Mouse (Mus musculus): ENCODE measurements around the gene Lrfn1. TPM values are rescaled to one million over a fixed set of nuclear protein-coding genes. Genes with fewer than 3 reads are reported as not detected.

The Lrfn1 gene
- total and polyA plus RNA-seq, 3 experiments, result 0.68 to 1.3 (median 0.73) TPM

GRCm38 (mm10) chr7:28466721-28467212, 15.0 kb downstream of the Lrfn1 start:
- Histone ChIP-seq H3K27me3 (ENCODE audit: control insufficient read depth, insufficient read depth, low read length) (peaks cover 15% of the 10 kb centered on the region), H3K4me1 (ENCODE audit: control insufficient read depth, insufficient read depth, low read length) (no peaks in the 10 kb centered on the region), H3K36me3 (ENCODE audit: control insufficient read depth, insufficient read depth, low read length) (no peaks in the 10 kb centered on the region), H3K9ac (ENCODE audit: low read depth, low read length) (no peak overlapping the region), H3K27ac (no peak overlapping the region), H3K4me3 (peak overlapping the region; percentile 46), H3K79me2 (replicated peaks; ENCODE audit: control insufficient read depth, insufficient read depth, low read length) (no peaks in the 10 kb centered on the region)
- no peak for DNase-seq
- WGBS, result 27% methylated on average over 40 of the region's 40 CpGs
- intact Hi-C loops (cut with DNase I), result no loop called here
- no peak for TF ChIP-seq POLR2A (IDR thresholded peaks at IDR 0.05; ENCODE audit: insufficient read depth, low read depth, low read length)

GRCm38 (mm10) chr7:28467213-28467751, 15.5 kb downstream of the Lrfn1 start:
- Histone ChIP-seq H3K79me2 (replicated peaks; ENCODE audit: control insufficient read depth, insufficient read depth, low read length) (no peaks in the 10 kb centered on the region), H3K4me1 (ENCODE audit: control insufficient read depth, insufficient read depth, low read length) (no peaks in the 10 kb centered on the region), H3K36me3 (ENCODE audit: control insufficient read depth, insufficient read depth, low read length) (no peaks in the 10 kb centered on the region), H3K27me3 (ENCODE audit: control insufficient read depth, insufficient read depth, low read length) (peaks cover 15% of the 10 kb centered on the region), H3K4me3 (peak overlapping the region; percentile 46), H3K27ac (no peak overlapping the region), H3K9ac (ENCODE audit: low read depth, low read length) (peak overlapping the region; percentile 35)
- DNase-seq, result peak; percentile 53 to 57
- WGBS, result 1% methylated on average over 61 of the region's 63 CpGs
- no peak for TF ChIP-seq EP300 (IDR thresholded peaks at IDR 0.05; ENCODE audit: insufficient read depth, low read depth, low read length)
- TF ChIP-seq CTCF (IDR thresholded peaks at IDR 0.05), result no peak
- TF ChIP-seq POLR2A (IDR thresholded peaks at IDR 0.05; ENCODE audit: insufficient read depth, low read depth, low read length), result no peak
- intact Hi-C loops (cut with DNase I), result no loop called here

GRCm38 (mm10) chr7:28476191-28476590, 24.4 kb downstream of the Lrfn1 start:
- Histone ChIP-seq H3K4me1 (ENCODE audit: control insufficient read depth, insufficient read depth, low read length) (no peaks in the 10 kb centered on the region), H3K27ac (no peak overlapping the region), H3K36me3 (ENCODE audit: control insufficient read depth, insufficient read depth, low read length) (no peaks in the 10 kb centered on the region), H3K27me3 (ENCODE audit: control insufficient read depth, insufficient read depth, low read length) (no peaks in the 10 kb centered on the region), H3K9ac (ENCODE audit: low read depth, low read length) (no peak overlapping the region), H3K4me3 (no peak overlapping the region), H3K79me2 (replicated peaks; ENCODE audit: control insufficient read depth, insufficient read depth, low read length) (no peaks in the 10 kb centered on the region)
- 91% methylated on average over 6 of the region's 6 CpGs for WGBS
- intact Hi-C loops (cut with DNase I), result no loop called here
- TF ChIP-seq CTCF (IDR thresholded peaks at IDR 0.05) (no peak), EP300 (IDR thresholded peaks at IDR 0.05; ENCODE audit: insufficient read depth, low read depth, low read length) (no peak), POLR2A (IDR thresholded peaks at IDR 0.05; ENCODE audit: insufficient read depth, low read depth, low read length) (no peak)
- no peak for DNase-seq

- no peak for DNase-seq
- whole genome bisulfite sequencing, result 86% methylated on average over 5 of the region's 5 CpGs
- H3K27me3 ChIP-seq (ENCODE audit: control insufficient read depth, insufficient read depth, low read length), result no peaks in the 10 kb centered on the region
These were observed 25.6 kb downstream of the Lrfn1 start for GRCm38 (mm10) chr7:28477363-28477762.

GRCm38 (mm10) chr7:28478854-28479253, 27.1 kb downstream of the Lrfn1 start:
- H3K27ac ChIP-seq, result no peak overlapping the region
- no peak for TF ChIP-seq EP300 (IDR thresholded peaks at IDR 0.05; ENCODE audit: insufficient read depth, low read depth, low read length)
- TF ChIP-seq CTCF (IDR thresholded peaks at IDR 0.05), result no peak
- TF ChIP-seq POLR2A (IDR thresholded peaks at IDR 0.05; ENCODE audit: insufficient read depth, low read depth, low read length), result no peak
- intact Hi-C loops (cut with DNase I), result no loop called here
- WGBS, result 4% methylated on average over 8 of the region's 8 CpGs
- H3K79me2 ChIP-seq (replicated peaks; ENCODE audit: control insufficient read depth, insufficient read depth, low read length), result no peaks in the 10 kb centered on the region
- H3K4me1 ChIP-seq (ENCODE audit: control insufficient read depth, insufficient read depth, low read length), result no peaks in the 10 kb centered on the region
- no peak for DNase-seq
- no peak overlapping the region for H3K4me3 ChIP-seq
- H3K36me3 ChIP-seq (ENCODE audit: control insufficient read depth, insufficient read depth, low read length), result no peaks in the 10 kb centered on the region
- no peak overlapping the region for H3K9ac ChIP-seq (ENCODE audit: low read depth, low read length)
- H3K27me3 ChIP-seq (ENCODE audit: control insufficient read depth, insufficient read depth, low read length), result no peaks in the 10 kb centered on the region

More at GRCm38 (mm10) chr7:28477363-28477762, 25.6 kb downstream of the Lrfn1 start:
- H3K27ac ChIP-seq, result no peak overlapping the region
- no peaks in the 10 kb centered on the region for H3K36me3 ChIP-seq (ENCODE audit: control insufficient read depth, insufficient read depth, low read length)
- no peaks in the 10 kb centered on the region for H3K79me2 ChIP-seq (replicated peaks; ENCODE audit: control insufficient read depth, insufficient read depth, low read length)
- no peak overlapping the region for H3K9ac ChIP-seq (ENCODE audit: low read depth, low read length)
- no peaks in the 10 kb centered on the region for H3K4me1 ChIP-seq (ENCODE audit: control insufficient read depth, insufficient read depth, low read length)
- H3K4me3 ChIP-seq, result no peak overlapping the region
- intact Hi-C loops (cut with DNase I), result no loop called here
- TF ChIP-seq POLR2A (IDR thresholded peaks at IDR 0.05; ENCODE audit: insufficient read depth, low read depth, low read length) (no peak), CTCF (IDR thresholded peaks at IDR 0.05) (no peak), EP300 (IDR thresholded peaks at IDR 0.05; ENCODE audit: insufficient read depth, low read depth, low read length) (no peak)

- intact Hi-C loops (cut with DNase I), result no loop called here
- WGBS, result 77% methylated on average over 11 of the region's 11 CpGs
- Histone ChIP-seq H3K4me3 (no peak overlapping the region), H3K27me3 (ENCODE audit: control insufficient read depth, insufficient read depth, low read length) (no peaks in the 10 kb centered on the region), H3K4me1 (ENCODE audit: control insufficient read depth, insufficient read depth, low read length) (no peaks in the 10 kb centered on the region), H3K79me2 (replicated peaks; ENCODE audit: control insufficient read depth, insufficient read depth, low read length) (no peaks in the 10 kb centered on the region), H3K27ac (no peak overlapping the region), H3K36me3 (ENCODE audit: control insufficient read depth, insufficient read depth, low read length) (no peaks in the 10 kb centered on the region), H3K9ac (ENCODE audit: low read depth, low read length) (no peak overlapping the region)
- TF ChIP-seq EP300 (IDR thresholded peaks at IDR 0.05; ENCODE audit: insufficient read depth, low read depth, low read length), result no peak
- DNase-seq, result no peak
These were observed 31.1 kb downstream of the Lrfn1 start for GRCm38 (mm10) chr7:28482854-28483253.

Data from heart, adult 2 months (tissue).